Mouse (Mus musculus) hindbrain, embryonic 14.5 days (tissue): ENCODE data around the gene Nrxn1. TPM values are rescaled to one million over a fixed set of nuclear protein-coding genes. Genes with fewer than 3 reads are reported as not detected.

Experiments used
- ATAC-seq: fragments of 200-750 bp; cut with Nextera tagmentation; 2 replicates; pipeline ENCODE4 v1.8.0; 2017; ENCODE audit warnings: moderate number of reproducible peaks, mild to moderate bottlenecking, moderate TSS enrichment, moderate library complexity; ENCODE audit not compliant: low FRiP score
- DNase-seq: peaks from one replicate; pipeline ENCODE4 v3.0.0-alpha.2; 2015; ENCODE audit warnings: low spot score
- H3K27ac ChIP-seq: fragments of 300-500 bp; sonication (generic); 2 replicates; pipeline ENCODE4 v1.5.1; 2014; ENCODE audit warnings: mild to moderate bottlenecking, moderate library complexity
- H3K27me3 ChIP-seq: fragments of 300-500 bp; sonication (generic); 2 replicates; pipeline ENCODE4 v1.6.1; 2014; ENCODE audit warnings: mild to moderate bottlenecking, low read length, mixed read lengths; ENCODE audit not compliant: control insufficient read depth, insufficient read depth
- H3K36me3 ChIP-seq: fragments of 300-500 bp; sonication (generic); replicated peaks from 2 replicates; pipeline ENCODE4 v1.6.1; 2014; ENCODE audit not compliant: control insufficient read depth, insufficient read depth
- H3K4me1 ChIP-seq: fragments of 300-500 bp; sonication (generic); replicated peaks from 2 replicates; pipeline ENCODE4 v1.6.1; 2014; ENCODE audit warnings: antibody characterized with exemption, low read length, mixed read lengths; ENCODE audit not compliant: control insufficient read depth, insufficient read depth
- H3K4me2 ChIP-seq: fragments of 300-500 bp; sonication (generic); replicated peaks from 2 replicates; pipeline ENCODE4 v1.6.1; 2014; ENCODE audit warnings: mild to moderate bottlenecking, moderate library complexity
- H3K4me3 ChIP-seq: fragments of 300-500 bp; sonication (generic); replicated peaks from 2 replicates; pipeline ENCODE4 v1.5.1; 2014; ENCODE audit warnings: mild to moderate bottlenecking, low read length
- H3K9ac ChIP-seq: fragments of 300-500 bp; sonication (generic); 2 replicates; pipeline ENCODE4 v1.6.1; 2014
- H3K9me3 ChIP-seq: fragments of 300-500 bp; sonication (generic); 2 replicates; pipeline ENCODE4 v1.6.1; 2016; ENCODE audit warnings: low read length; ENCODE audit not compliant: control insufficient read depth
- WGBS: fragments of 180-500 bp; shearing (Covaris S2); extraction: QIAGEN DNeasy Blood & Tissue Kit; methylation state at CpG from one replicate; pipeline ENCODE4 v1.1.7; 2014; 5-methylcytosine and 5-hydroxymethylcytosine counted together
- polyA plus RNA-seq: library from polyadenylated mRNA; unstranded; fragments of >200 nt; fragmentation: Nextera tagmentation; extraction: Ambion mirVana; gene quantifications from 2 replicates; pipeline ENCODE4 v1.2.1, GENCODE M21; 2014

The Nrxn1 gene
- polyA plus RNA-seq, 1 experiment from 2014 or later, result 210 TPM

DNA sequence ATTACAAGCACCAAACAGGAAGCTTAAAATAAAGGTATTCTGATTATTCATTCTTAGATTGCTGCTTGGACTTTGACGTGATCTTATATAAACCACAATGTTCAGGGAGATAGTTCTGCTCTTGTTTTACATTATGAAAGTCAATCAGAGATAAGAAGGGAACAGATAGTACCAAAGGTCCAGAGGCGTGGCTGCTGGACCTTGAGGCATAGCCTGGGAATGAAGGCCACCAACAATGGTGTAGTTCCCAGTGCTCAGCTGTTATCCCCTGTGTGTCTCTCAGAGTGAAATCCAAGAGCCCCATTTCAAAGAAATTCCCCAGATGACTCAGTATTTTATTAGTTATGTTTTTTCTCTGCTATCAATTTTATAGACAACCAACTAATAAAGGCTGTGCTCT is 294.2 kb downstream of the Nrxn1 start:
- H3K4me2 ChIP-seq, result no peak overlapping the region
- peaks cover 14% of the 10 kb centered on the region; the same call in 1 of the 2 replicates for H3K4me1 ChIP-seq
- 82% methylated on average over 2 of the region's 2 CpGs for WGBS
- ATAC-seq (no peak), DNase-seq (no peak)
- H3K27me3 ChIP-seq, result no peaks in the 10 kb centered on the region
- no peaks in the 10 kb centered on the region for H3K36me3 ChIP-seq
- H3K27ac ChIP-seq, result no peak overlapping the region; the same call in 1 of the 2 replicates
- no peaks in the 10 kb centered on the region for H3K9me3 ChIP-seq
- no peak overlapping the region for H3K4me3 ChIP-seq
- H3K9ac ChIP-seq, result no peak overlapping the region

DNA sequence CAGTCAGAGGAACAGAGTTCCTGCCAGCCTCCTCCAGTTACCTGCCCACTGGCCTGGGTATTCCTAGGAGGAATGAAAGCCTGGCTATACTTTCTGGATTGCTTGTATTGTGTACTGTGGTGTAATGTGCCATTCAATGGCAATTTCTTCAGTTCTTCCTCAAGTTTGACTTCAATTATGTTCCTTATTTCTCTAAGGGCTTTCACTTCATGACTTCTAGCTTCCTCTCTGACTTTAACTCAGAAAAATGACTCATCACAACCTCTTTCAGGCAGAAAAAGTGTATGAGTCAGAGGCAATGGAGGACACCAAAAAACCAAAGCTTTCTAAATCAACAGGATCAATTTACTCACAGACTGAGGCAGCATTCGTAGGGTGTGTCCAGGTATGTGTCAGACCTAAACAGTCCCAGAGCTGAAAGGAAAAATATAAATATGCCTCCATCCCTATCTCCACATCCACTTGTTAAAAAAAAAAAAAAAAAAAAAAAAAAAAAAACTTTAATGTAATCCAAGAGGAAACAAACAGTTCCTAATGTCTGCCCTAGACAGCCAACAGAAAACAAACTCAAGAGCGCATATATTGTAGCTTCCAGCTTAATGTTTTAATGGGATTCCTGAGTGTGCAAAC is 295.1 kb downstream of the Nrxn1 start:
- 94% methylated on average over 2 of the region's 2 CpGs for WGBS

DNA sequence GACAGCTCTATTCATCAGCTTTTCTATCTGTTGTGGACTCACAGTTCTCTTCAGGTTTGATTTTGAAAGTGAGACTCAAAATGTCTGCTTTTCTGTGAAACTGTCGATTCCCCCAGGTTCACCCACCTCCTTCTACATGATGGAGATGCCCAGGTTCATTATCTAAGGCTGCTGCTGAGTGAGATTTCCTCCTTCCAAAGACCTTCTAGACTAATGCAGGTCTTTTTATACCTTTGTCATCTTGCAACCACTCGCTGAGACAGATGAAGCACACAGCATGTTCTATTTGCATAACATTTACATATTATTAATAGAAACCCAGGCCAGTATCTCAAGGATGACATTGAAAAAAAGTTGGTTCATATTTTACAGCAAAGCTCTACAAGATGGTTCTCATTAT is 295.9 kb downstream of the Nrxn1 start:
- no peaks in the 10 kb centered on the region for H3K9me3 ChIP-seq
- no peak overlapping the region for H3K9ac ChIP-seq
- DNase-seq (no peak), ATAC-seq (no peak)
- no peak overlapping the region for H3K4me2 ChIP-seq
- H3K4me3 ChIP-seq, result no peak overlapping the region
- peaks cover 14% of the 10 kb centered on the region; the same call in 1 of the 2 replicates for H3K4me1 ChIP-seq
- 49% methylated on average over 2 of the region's 2 CpGs for whole genome bisulfite sequencing
- H3K27ac ChIP-seq, result peak overlapping the region; percentile 49; the same call in 1 of the 2 replicates
- H3K27me3 ChIP-seq, result no peaks in the 10 kb centered on the region
- H3K36me3 ChIP-seq, result no peaks in the 10 kb centered on the region

More for the DNA sequence above, 295.1 kb downstream of the Nrxn1 start:
- no peak for ATAC-seq
- Histone ChIP-seq H3K9ac (no peak overlapping the region), H3K27me3 (no peaks in the 10 kb centered on the region), H3K4me3 (no peak overlapping the region), H3K27ac (no peak overlapping the region), H3K9me3 (no peaks in the 10 kb centered on the region), H3K4me1 (peaks cover 14% of the 10 kb centered on the region; the same call in 1 of the 2 replicates), H3K36me3 (no peaks in the 10 kb centered on the region), H3K4me2 (no peak overlapping the region)
- DNase-seq, result no peak

DNA sequence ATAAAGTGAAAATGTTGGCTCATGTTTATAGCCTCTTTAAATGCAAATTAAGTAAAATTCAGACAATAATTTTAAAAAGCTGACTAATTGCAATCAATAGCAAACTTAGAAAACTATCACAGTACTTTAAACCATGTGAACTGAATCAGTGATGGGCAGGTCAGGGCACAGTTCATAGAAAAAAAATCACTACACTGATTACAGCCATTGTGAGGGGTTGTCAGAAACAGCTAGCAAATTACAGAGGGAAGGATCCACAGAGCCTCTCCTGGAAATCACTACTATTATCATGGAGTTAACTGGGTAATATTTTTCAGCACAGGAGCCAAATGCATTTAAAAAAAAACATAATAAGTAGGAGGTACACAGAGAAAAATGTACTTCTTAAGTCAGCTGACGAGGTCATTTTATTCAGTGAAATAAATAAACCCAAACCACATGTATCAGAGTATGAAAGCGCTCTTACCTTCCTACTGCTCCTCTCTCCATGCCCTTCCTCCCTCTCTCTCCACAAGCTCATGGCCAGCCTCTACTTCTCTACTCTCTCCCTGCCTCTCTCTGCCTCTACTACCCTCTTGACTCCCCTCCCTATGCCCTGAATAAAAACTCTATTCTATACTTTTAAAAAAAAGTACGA is 304.3 kb downstream of the Nrxn1 start:
- no peak overlapping the region for H3K9ac ChIP-seq
- ATAC-seq, result no peak
- no peak overlapping the region for H3K27ac ChIP-seq
- no peak overlapping the region for H3K4me3 ChIP-seq
- H3K4me2 ChIP-seq, result no peak overlapping the region
- no peaks in the 10 kb centered on the region for H3K36me3 ChIP-seq
- no peaks in the 10 kb centered on the region for H3K9me3 ChIP-seq
- DNase-seq, result no peak
- H3K27me3 ChIP-seq, result no peaks in the 10 kb centered on the region
- H3K4me1 ChIP-seq, result no peaks in the 10 kb centered on the region
- 87% methylated on average over 3 of the region's 3 CpGs for WGBS

DNA sequence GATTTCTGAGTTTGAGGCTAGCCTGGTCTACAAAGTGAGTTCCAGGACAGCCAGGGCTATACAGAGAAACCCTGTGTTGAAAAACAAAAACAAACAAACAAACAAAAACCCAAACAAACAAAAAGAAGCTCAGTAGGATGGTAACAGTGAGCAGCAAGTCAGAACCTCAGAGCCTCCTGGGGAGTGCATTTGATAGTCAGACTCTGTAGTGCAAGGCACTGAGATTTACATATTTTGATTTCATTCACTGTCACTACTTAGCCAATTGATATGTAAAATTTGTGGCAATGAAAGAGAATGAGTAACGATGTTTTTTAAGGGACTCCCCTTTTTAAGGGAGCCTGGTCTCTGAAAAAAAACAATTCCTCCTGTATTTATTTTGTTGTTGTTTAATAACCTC is 304.8 kb downstream of the Nrxn1 start:
- Histone ChIP-seq H3K4me3 (no peak overlapping the region), H3K9ac (no peak overlapping the region), H3K27ac (no peak overlapping the region), H3K36me3 (no peaks in the 10 kb centered on the region), H3K27me3 (no peaks in the 10 kb centered on the region), H3K4me2 (no peak overlapping the region), H3K4me1 (no peaks in the 10 kb centered on the region), H3K9me3 (no peaks in the 10 kb centered on the region)
- ATAC-seq, result no peak
- WGBS, result 35% methylated on average over 1 of the region's 1 CpGs
- no peak for DNase-seq

DNA sequence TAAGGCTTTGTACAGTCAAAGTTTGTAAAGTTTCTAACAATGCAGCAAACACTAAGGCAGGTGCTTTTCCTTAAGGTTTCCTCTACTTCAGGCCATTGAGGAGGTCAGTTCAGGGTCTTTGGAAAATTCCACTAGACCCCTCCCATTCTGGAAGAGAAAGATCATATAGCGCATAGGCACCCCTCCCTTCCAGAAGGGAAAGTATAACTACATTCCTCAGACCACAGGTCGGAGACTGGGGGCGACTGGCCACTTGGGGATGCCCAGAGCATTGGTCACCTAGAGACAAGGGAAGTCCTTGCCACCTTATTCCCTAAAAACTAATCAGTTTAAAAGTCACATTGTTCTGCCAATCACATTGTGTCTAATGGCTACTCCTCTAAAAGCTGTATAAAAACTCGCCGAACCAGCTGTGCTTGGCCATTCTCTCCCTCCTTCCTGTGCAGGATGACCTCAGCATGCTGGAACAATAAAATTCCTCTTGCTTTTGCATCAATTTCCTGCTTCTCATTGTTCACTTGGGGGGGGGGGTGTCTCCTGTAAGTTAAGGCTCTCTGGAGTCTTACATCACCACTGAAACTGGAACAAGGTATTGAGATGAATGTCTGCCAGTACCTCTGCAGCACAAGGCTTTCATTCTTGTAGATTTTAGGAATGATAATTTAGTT is 305.6 kb downstream of the Nrxn1 start:
- Histone ChIP-seq H3K9ac (no peak overlapping the region), H3K27me3 (no peaks in the 10 kb centered on the region), H3K9me3 (no peaks in the 10 kb centered on the region), H3K4me1 (no peaks in the 10 kb centered on the region), H3K27ac (no peak overlapping the region), H3K4me3 (no peak overlapping the region), H3K4me2 (no peak overlapping the region), H3K36me3 (no peaks in the 10 kb centered on the region)
- DNase-seq, result no peak
- 82% methylated on average over 5 of the region's 5 CpGs for WGBS
- no peak for ATAC-seq

DNA sequence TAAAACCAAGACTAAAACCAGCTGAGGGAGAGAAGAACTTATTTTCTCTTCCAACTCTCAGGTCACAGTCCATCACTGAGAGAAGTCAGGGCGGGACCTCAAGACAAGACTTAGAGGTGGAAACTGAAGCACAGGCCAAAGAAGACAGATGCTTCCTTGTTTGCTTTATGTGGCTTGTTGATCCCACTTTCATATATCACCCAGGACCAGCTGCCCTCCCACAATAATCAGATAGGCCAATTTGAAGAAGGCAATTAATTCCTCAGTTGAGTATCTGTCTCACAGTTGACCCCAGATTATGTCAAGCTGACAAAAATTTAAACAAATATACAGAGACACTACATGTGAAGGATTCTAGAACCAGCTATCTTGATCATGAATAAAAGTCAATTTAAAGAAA is 312.4 kb downstream of the Nrxn1 start:
- WGBS, result 91% methylated on average over 1 of the region's 1 CpGs
- no peak overlapping the region for H3K27ac ChIP-seq
- ATAC-seq (no peak), DNase-seq (no peak)
- no peak overlapping the region for H3K9ac ChIP-seq
- no peaks in the 10 kb centered on the region for H3K36me3 ChIP-seq
- no peak overlapping the region for H3K4me3 ChIP-seq
- no peaks in the 10 kb centered on the region for H3K9me3 ChIP-seq
- H3K27me3 ChIP-seq, result no peaks in the 10 kb centered on the region
- no peaks in the 10 kb centered on the region for H3K4me1 ChIP-seq
- H3K4me2 ChIP-seq, result no peak overlapping the region

DNA sequence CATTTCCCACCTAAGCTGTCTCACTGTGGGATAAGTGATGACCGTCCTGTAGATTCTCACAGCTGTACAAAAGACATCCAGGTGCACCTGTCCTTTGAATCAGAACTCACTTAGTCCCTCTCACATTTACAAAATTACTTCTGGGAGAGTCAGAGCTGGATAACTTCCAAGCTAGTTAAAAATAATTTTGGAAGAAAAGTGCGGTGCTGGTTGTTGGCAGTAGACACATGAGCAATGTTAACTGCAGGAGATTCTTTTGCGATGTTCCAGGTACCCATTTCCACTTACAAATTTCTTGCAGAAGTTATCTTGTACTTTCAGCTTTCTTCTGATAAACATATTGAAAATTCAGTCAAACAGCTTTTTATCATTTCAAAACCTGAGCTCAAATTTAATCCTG is 317.5 kb downstream of the Nrxn1 start:
- DNase-seq (no peak), ATAC-seq (no peak)
- H3K4me2 ChIP-seq, result no peak overlapping the region
- no peaks in the 10 kb centered on the region for H3K36me3 ChIP-seq
- H3K27me3 ChIP-seq, result no peaks in the 10 kb centered on the region
- H3K4me3 ChIP-seq, result no peak overlapping the region
- 81% methylated on average over 3 of the region's 3 CpGs for WGBS
- H3K4me1 ChIP-seq, result no peaks in the 10 kb centered on the region
- no peaks in the 10 kb centered on the region for H3K9me3 ChIP-seq
- no peak overlapping the region for H3K27ac ChIP-seq
- no peak overlapping the region for H3K9ac ChIP-seq

DNA sequence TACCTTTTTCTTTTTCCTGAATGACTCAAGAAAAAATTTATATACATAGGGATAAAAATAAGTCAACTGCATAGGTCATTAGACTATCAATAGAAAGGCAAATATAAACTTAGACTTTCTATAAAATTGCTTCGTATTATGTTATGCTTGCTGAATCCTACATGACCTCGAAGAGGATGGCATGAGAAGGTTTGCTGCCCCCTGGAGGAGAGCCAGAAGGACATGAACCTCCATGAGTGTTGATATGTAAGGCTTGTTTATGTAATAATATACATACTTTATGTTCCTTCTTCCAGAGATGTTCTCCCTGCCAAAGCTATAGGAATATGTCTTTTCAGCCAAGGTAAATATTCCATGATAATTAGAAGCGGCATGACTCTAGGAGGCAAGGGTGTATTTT is 319.6 kb downstream of the Nrxn1 start:
- no peaks in the 10 kb centered on the region for H3K9me3 ChIP-seq
- ATAC-seq, result no peak
- H3K27ac ChIP-seq, result no peak overlapping the region
- no peak for DNase-seq
- 82% methylated on average over 3 of the region's 3 CpGs for WGBS
- H3K27me3 ChIP-seq, result no peaks in the 10 kb centered on the region
- no peak overlapping the region for H3K9ac ChIP-seq
- no peaks in the 10 kb centered on the region for H3K36me3 ChIP-seq
- H3K4me2 ChIP-seq, result no peak overlapping the region
- no peak overlapping the region for H3K4me3 ChIP-seq
- H3K4me1 ChIP-seq, result peaks cover 4% of the 10 kb centered on the region; the same call in 1 of the 2 replicates
